Mouse (Mus musculus): ENCODE measurements around the gene Ces1e.
"Not testable (repeated sequence)": the region's sequence is repeated elsewhere in the genome, so short reads cannot be mapped to it uniquely, and the experiment has no call there.

Ces1e gene

GRCm38 (mm10) chr8:93229446-93229845, at the start of gene Ces1e:
TSS of gene Ces1e (minus strand) at chr8:93229619.
- no peak for DNase-seq

GRCm38 (mm10) chr8:93278176-93278805, 48.9 kb upstream of the Ces1e start:
- no peak for DNase-seq

- DNase-seq, result no peak
These were observed 45.2 kb upstream of the Ces1e start for GRCm38 (mm10) chr8:93274609-93275008.

- peak; percentile 28 for DNase-seq
These were observed 43.9 kb upstream of the Ces1e start for GRCm38 (mm10) chr8:93273321-93273720.

GRCm38 (mm10) chr8:93272686-93273085, 43.3 kb upstream of the Ces1e start:
- no peak for DNase-seq

- no peak for DNase-seq
These were observed 32.0 kb upstream of the Ces1e start for GRCm38 (mm10) chr8:93261436-93261835.

GRCm38 (mm10) chr8:93252400-93252925, 23.0 kb upstream of the Ces1e start:
- no peak for DNase-seq

GRCm38 (mm10) chr8:93246057-93246456, 16.6 kb upstream of the Ces1e start:
- DNase-seq, result no peak

GRCm38 (mm10) chr8:93239884-93240283, 10.5 kb upstream of the Ces1e start:
- DNase-seq, result no peak

- no peak for DNase-seq
These were observed 6.3 kb upstream of the Ces1e start for GRCm38 (mm10) chr8:93235681-93236080.

- no peak for DNase-seq
These were observed 5.3 kb upstream of the Ces1e start for GRCm38 (mm10) chr8:93234706-93235105.

- DNase-seq, result no peak
These were observed 4.6 kb upstream of the Ces1e start for GRCm38 (mm10) chr8:93234068-93234467.

- DNase-seq, result no peak
These were observed 597 bp downstream of the Ces1e start for GRCm38 (mm10) chr8:93228673-93229370.

GRCm38 (mm10) chr8:93226471-93226870, 2.9 kb downstream of the Ces1e start:
- not testable (repeated sequence) for DNase-seq

GRCm38 (mm10) chr8:93221896-93222295, 7.5 kb downstream of the Ces1e start:
- DNase-seq, result no peak

- no peak for DNase-seq
These were observed 11.6 kb downstream of the Ces1e start for GRCm38 (mm10) chr8:93217867-93218266.

GRCm38 (mm10) chr8:93217375-93217774, 12.0 kb downstream of the Ces1e start:
- no peak for DNase-seq

- DNase-seq, result no peak
These were observed 18.3 kb downstream of the Ces1e start for GRCm38 (mm10) chr8:93211091-93211490.

- not testable (repeated sequence) for DNase-seq
These were observed 30.3 kb downstream of the Ces1e start for GRCm38 (mm10) chr8:93199146-93199545.

- DNase-seq, result no peak
These were observed 31.5 kb downstream of the Ces1e start, which contains the start of gene Ces1d for GRCm38 (mm10) chr8:93197685-93198525. TSS of gene Ces1d (minus strand) at chr8:93197838.

- DNase-seq, result no peak
These were observed 33.0 kb downstream of the Ces1e start for GRCm38 (mm10) chr8:93196436-93196835.

GRCm38 (mm10) chr8:93180581-93181129, 48.8 kb downstream of the Ces1e start:
- no peak for DNase-seq

- no peak for DNase-seq
These were observed 52.8 kb downstream of the Ces1e start for GRCm38 (mm10) chr8:93176593-93176992.
